Mouse (Mus musculus) E14TG2a.4 (cell line): ENCODE data around the gene Magi2.
A peak's percentile ranks its signal among the peaks of the same experiment; 100 is the strongest.

Experiments used
- H3K27me3 ChIP-seq: 2 replicates; pipeline ENCODE4 v1.6.1; 2014; ENCODE audit warnings: low read length, control low read depth; ENCODE audit not compliant: insufficient read depth
- H3K36me3 ChIP-seq: 2 replicates; pipeline ENCODE4 v1.6.1; 2014; ENCODE audit warnings: low read length, control low read depth; ENCODE audit not compliant: insufficient read depth
- H3K4me1 ChIP-seq: replicated peaks from 2 replicates; pipeline ENCODE4 v1.6.1; 2014; ENCODE audit warnings: low read depth, low read length, control low read depth
- H3K4me3 ChIP-seq: replicated peaks from 2 replicates; pipeline ENCODE4 v1.5.1; 2014; ENCODE audit warnings: mild to moderate bottlenecking, low read length
- H3K9me3 ChIP-seq: 2 replicates; pipeline ENCODE4 v1.6.1; 2014; ENCODE audit warnings: low read length, control low read depth
- CTCF ChIP-seq: conservative IDR thresholded peaks from 2 replicates; pipeline ENCODE4 v1.5.1; 2014; ENCODE audit warnings: low read length
- NANOG ChIP-seq: IDR thresholded peaks from 2 replicates; pipeline ENCODE4 v1.6.1; 2014; ENCODE audit warnings: borderline replicate concordance, low read length, mixed read lengths
- POU5F1 ChIP-seq: IDR thresholded peaks from 2 replicates; pipeline ENCODE4 v1.6.1; 2014; ENCODE audit warnings: low read length, borderline replicate concordance

Magi2 gene

GRCm38 (mm10) chr5:20625117-20625516 lies 1398.3 kb downstream of the Magi2 start:
- no peaks in the 10 kb centered on the region for H3K9me3 ChIP-seq
- no peak overlapping the region for H3K4me3 ChIP-seq
- no peaks in the 10 kb centered on the region for H3K36me3 ChIP-seq
- TF ChIP-seq POU5F1 (no peak), NANOG (no peak), CTCF (no peak)
- 0 out of 2 replicates have a peak, but pooled peaks cover 4% of the 10 kb centered on the region for H3K27me3 ChIP-seq
- H3K4me1 ChIP-seq, result peaks cover 13% of the 10 kb centered on the region

DNA sequence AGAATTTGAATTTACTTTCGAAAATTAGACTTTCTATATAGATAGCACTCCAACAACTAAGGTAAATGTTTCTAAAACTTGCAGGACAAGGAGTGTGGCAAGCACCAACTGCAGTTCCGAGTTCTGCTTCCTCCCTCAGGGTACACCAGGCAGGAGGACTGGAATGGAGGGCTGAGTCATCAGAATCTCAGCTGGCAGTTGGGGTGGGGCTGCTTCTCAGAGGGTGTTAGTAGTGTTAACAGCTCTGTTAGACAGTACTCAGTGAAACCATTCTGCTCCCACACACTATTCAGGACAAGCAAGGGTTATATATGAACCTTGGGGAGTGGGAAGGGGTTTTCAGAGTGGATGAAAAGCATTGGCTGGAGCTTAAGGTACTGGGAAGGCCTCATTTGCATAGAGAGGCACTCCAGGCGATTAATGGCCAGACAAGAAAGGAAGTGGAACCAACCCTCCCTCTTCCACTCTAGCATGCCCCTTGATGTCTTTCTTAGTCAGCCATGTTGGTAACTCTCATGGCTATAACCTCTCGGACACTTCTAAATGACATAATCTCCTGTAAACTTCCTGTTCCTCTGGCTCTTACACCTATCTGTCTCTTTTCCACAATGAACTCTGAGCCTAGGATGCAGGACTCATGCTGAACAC lies 1402.2 kb downstream of the Magi2 start:
- Histone ChIP-seq H3K9me3 (no peaks in the 10 kb centered on the region), H3K36me3 (no peaks in the 10 kb centered on the region), H3K4me1 (peaks cover 8% of the 10 kb centered on the region), H3K27me3 (0 out of 2 replicates have a peak, but pooled peaks cover 2% of the 10 kb centered on the region), H3K4me3 (no peak overlapping the region)
- TF ChIP-seq NANOG (peak; percentile 31; the same call in 1 of the 2 replicates), CTCF (no peak), POU5F1 (no peak)

DNA sequence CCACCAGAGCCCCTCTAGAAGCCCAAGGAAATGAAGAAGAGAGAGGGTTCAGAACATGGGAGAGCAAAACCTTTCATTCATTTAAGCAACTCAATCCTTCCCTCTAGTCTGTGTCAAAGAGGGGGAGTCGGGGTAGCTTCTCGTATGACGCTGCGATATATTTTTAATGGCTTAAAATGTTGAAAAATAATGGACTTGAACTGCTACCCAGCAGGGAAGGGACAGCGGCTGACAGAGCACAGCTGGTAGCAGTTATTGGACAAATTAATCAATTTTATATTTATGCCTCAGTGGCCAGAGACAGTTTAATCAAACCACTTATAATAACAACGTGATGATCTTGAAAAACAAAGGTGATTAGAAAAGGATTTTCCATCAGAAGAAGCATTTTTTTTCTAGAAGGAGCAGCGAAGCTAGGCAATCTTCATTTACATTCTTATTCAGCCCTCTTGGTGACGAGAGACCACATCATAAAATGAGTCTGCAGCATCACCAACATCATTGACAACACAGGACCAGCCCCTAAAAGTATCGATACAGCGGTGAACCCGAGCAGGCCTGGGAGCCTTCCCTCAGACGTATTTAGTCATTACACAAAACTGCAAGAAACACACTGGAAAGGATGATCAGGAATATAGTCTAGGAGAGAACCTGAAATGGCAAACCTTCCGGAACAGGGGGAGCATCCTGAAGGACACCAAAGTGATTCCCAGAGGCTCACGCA lies 1407.4 kb downstream of the Magi2 start:
- no peaks in the 10 kb centered on the region for H3K9me3 ChIP-seq
- no peak overlapping the region for H3K4me3 ChIP-seq
- no peak for TF ChIP-seq NANOG
- TF ChIP-seq POU5F1, result no peak
- TF ChIP-seq CTCF, result no peak
- no peaks in the 10 kb centered on the region for H3K27me3 ChIP-seq
- H3K4me1 ChIP-seq, result peaks cover 3% of the 10 kb centered on the region
- no peaks in the 10 kb centered on the region for H3K36me3 ChIP-seq

DNA sequence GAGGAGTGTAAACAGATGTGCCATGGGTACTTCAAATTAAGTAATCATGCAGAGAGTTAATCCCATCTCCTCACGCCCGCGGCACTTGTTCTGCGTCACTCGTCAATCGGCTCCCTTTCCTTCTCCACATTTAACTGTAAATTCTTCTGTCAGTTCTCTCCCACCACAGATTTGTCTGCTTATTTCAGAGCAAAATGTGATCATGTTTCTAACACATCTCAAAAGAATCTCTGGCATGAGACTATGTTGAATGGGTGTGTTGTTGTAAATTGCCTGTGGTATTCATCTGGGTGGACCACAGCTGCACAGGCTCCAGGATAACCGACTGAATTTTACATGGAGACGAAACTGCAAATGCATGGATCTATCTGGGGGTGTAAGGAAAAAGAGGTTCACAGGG lies 1408.0 kb downstream of the Magi2 start:
- H3K4me1 ChIP-seq, result no peaks in the 10 kb centered on the region
- H3K36me3 ChIP-seq, result no peaks in the 10 kb centered on the region
- TF ChIP-seq POU5F1, result no peak
- no peak for TF ChIP-seq NANOG
- TF ChIP-seq CTCF, result no peak
- no peaks in the 10 kb centered on the region for H3K9me3 ChIP-seq
- H3K4me3 ChIP-seq, result no peak overlapping the region
- H3K27me3 ChIP-seq, result no peaks in the 10 kb centered on the region

DNA sequence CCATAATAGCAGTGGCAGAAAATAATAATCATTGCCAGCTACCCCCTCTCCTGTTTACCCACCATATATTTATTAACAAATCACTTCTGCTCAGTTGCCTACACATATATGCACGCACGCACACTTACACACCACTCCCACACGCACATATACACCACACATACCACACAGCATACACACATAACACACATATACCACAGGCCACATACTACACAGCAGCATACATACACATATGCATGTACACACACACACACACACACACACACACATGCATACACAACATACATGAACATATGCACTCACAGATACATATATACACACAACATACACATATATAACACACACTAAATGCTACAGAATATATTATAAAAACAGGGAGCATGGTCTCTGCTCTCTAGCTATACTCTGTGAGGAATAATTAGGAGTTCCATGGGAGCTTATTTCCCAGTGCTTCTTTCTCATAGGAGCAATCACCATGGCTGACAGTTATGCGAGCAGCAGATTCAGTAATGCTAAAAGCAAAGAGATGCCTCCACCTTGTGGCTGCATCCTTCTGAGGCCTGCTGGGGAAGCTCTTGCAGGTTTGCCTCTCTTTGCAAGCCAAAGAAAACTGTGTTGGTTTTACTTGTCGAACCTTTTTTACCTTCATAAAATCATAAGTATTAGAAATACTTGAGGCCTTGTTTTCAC lies 1410.6 kb downstream of the Magi2 start:
- Histone ChIP-seq H3K36me3 (no peaks in the 10 kb centered on the region), H3K27me3 (no peaks in the 10 kb centered on the region), H3K4me3 (no peak overlapping the region), H3K4me1 (no peaks in the 10 kb centered on the region), H3K9me3 (no peaks in the 10 kb centered on the region)
- TF ChIP-seq POU5F1 (no peak), NANOG (no peak), CTCF (no peak)

- H3K27me3 ChIP-seq, result no peaks in the 10 kb centered on the region
- no peaks in the 10 kb centered on the region for H3K36me3 ChIP-seq
- peaks cover 12% of the 10 kb centered on the region for H3K9me3 ChIP-seq
- TF ChIP-seq POU5F1 (no peak), NANOG (no peak), CTCF (no peak)
- no peak overlapping the region for H3K4me3 ChIP-seq
- H3K4me1 ChIP-seq, result peaks cover 4% of the 10 kb centered on the region
These were observed 1415.4 kb downstream of the Magi2 start for GRCm38 (mm10) chr5:20642196-20642595.

DNA sequence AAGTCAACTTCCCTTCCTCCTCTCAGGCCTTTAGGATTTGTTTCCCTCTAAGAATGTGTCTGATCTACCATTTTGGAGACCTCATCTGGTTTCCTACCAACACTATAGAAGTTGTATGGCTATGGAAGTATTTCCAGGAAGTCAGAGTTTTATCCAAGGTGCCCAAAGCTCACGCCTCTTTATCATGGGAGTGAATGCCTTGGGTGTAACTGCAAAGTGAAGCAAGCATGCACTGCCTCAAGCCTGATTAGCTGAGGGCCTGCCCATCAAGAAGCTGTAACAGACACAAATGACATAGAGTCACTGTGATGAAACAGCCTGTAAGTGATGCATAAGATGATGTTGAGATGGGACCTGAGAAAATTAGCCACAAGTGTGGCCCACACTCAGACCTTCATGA lies 1416.9 kb downstream of the Magi2 start:
- Histone ChIP-seq H3K36me3 (no peaks in the 10 kb centered on the region), H3K9me3 (peaks cover 12% of the 10 kb centered on the region), H3K4me3 (no peak overlapping the region), H3K27me3 (no peaks in the 10 kb centered on the region), H3K4me1 (peaks cover 6% of the 10 kb centered on the region)
- TF ChIP-seq POU5F1, result no peak
- no peak for TF ChIP-seq NANOG
- no peak for TF ChIP-seq CTCF

DNA sequence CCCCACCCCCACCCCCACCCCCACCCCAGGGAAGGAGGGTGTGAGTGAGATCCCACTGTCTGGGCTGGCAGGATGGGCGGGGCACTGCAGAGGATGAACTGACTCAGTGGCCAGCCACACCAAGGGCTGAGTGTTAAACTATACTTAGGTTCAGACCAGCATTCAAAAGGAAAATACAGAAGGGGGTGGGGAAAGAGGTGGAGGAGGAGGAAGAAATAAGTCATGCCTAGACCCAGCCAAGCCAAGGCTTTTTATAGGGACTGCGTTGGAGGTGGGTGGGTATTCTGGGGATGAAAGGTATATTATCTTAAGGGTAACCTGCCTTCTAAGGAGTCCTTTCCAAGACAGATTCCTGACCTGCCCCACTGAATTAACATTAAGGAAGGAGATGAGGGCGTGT lies 1420.1 kb downstream of the Magi2 start:
- no peak for TF ChIP-seq POU5F1
- TF ChIP-seq CTCF, result no peak
- no peak for TF ChIP-seq NANOG
- Histone ChIP-seq H3K4me3 (no peak overlapping the region), H3K36me3 (no peaks in the 10 kb centered on the region), H3K9me3 (peaks cover 12% of the 10 kb centered on the region), H3K27me3 (no peaks in the 10 kb centered on the region), H3K4me1 (peaks cover 6% of the 10 kb centered on the region)
